Mouse (Mus musculus): ENCODE results near the gene Cdk8. TPM values are rescaled to one million over a fixed set of nuclear protein-coding genes. Genes with fewer than 3 reads are reported as not detected.

Gene Cdk8
- polyA plus RNA-seq, 1 experiment from 2014 or later, result 19.2 TPM

- peaks cover 10% of the 10 kb centered on the region; the same call in 1 of the 2 replicates for H3K4me1 ChIP-seq (replicated peaks)
- no peak overlapping the region for H3K9ac ChIP-seq
- WGBS, result 92% methylated on average over 2 of the region's 2 CpGs
- H3K4me3 ChIP-seq, result no peak overlapping the region
- no peak overlapping the region for H3K4me2 ChIP-seq
- H3K27me3 ChIP-seq, result no peaks in the 10 kb centered on the region
- H3K27ac ChIP-seq (replicated peaks), result no peak overlapping the region
- ATAC-seq (ENCODE audit: low FRiP score, low read depth), result no peak
- no peaks in the 10 kb centered on the region for H3K36me3 ChIP-seq
- no peaks in the 10 kb centered on the region for H3K9me3 ChIP-seq
These were observed 9.7 kb downstream of the Cdk8 start for GRCm38 (mm10) chr5:146240771-146241170.

- Histone ChIP-seq H3K9me3 (no peaks in the 10 kb centered on the region), H3K4me3 (no peak overlapping the region), H3K4me2 (no peak overlapping the region), H3K9ac (no peak overlapping the region), H3K27me3 (no peaks in the 10 kb centered on the region), H3K4me1 (replicated peaks) (peaks cover 8% of the 10 kb centered on the region; the same call in 1 of the 2 replicates), H3K27ac (replicated peaks) (no peak overlapping the region), H3K36me3 (no peaks in the 10 kb centered on the region)
- 97% methylated on average over 3 of the region's 3 CpGs for WGBS
- no peak for ATAC-seq (ENCODE audit: low FRiP score, low read depth)
These were observed 10.2 kb downstream of the Cdk8 start for GRCm38 (mm10) chr5:146241202-146241601.

DNA sequence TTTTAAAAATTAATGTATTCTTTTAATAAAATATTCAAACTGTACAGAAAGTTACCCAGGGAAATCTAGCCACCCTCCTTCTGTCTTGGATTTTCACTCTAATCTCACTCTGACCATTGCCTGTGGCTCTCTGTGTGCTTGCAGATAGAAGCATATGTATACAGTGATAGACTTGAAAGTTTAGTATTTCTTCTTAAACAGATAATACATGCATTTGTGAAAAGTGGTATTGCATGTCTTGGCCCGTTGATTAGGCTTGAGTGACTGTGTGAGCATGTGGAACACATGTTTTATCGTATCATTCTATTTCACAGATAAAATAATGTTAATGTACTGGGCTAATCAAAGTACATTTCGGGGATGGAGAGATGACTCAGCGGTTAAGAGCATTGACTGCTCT is 14.2 kb downstream of the Cdk8 start:
- no peaks in the 10 kb centered on the region for H3K27me3 ChIP-seq
- no peak overlapping the region for H3K27ac ChIP-seq (replicated peaks)
- no peak for ATAC-seq (ENCODE audit: low FRiP score, low read depth)
- H3K9me3 ChIP-seq, result no peaks in the 10 kb centered on the region
- no peaks in the 10 kb centered on the region for H3K36me3 ChIP-seq
- H3K9ac ChIP-seq, result no peak overlapping the region
- H3K4me1 ChIP-seq (replicated peaks), result no peaks in the 10 kb centered on the region
- no peak overlapping the region for H3K4me2 ChIP-seq
- WGBS, result 94% methylated on average over 4 of the region's 4 CpGs
- H3K4me3 ChIP-seq, result no peak overlapping the region

GRCm38 (mm10) chr5:146245646-146246370 is 14.8 kb downstream of the Cdk8 start:
- Histone ChIP-seq H3K27ac (replicated peaks) (no peak overlapping the region), H3K4me3 (no peak overlapping the region), H3K9me3 (no peaks in the 10 kb centered on the region), H3K4me2 (no peak overlapping the region), H3K9ac (no peak overlapping the region), H3K4me1 (replicated peaks) (no peaks in the 10 kb centered on the region), H3K36me3 (no peaks in the 10 kb centered on the region), H3K27me3 (no peaks in the 10 kb centered on the region)
- 92% methylated on average over 7 of the region's 7 CpGs for WGBS
- ATAC-seq (ENCODE audit: low FRiP score, low read depth), result no peak

GRCm38 (mm10) chr5:146246386-146246785 is 15.4 kb downstream of the Cdk8 start:
- 92% methylated on average over 1 of the region's 1 CpGs for WGBS
- Histone ChIP-seq H3K4me2 (no peak overlapping the region), H3K4me1 (replicated peaks) (no peaks in the 10 kb centered on the region), H3K27me3 (no peaks in the 10 kb centered on the region), H3K36me3 (no peaks in the 10 kb centered on the region), H3K9ac (no peak overlapping the region), H3K27ac (replicated peaks) (no peak overlapping the region), H3K4me3 (no peak overlapping the region), H3K9me3 (no peaks in the 10 kb centered on the region)
- no peak for ATAC-seq (ENCODE audit: low FRiP score, low read depth)

DNA sequence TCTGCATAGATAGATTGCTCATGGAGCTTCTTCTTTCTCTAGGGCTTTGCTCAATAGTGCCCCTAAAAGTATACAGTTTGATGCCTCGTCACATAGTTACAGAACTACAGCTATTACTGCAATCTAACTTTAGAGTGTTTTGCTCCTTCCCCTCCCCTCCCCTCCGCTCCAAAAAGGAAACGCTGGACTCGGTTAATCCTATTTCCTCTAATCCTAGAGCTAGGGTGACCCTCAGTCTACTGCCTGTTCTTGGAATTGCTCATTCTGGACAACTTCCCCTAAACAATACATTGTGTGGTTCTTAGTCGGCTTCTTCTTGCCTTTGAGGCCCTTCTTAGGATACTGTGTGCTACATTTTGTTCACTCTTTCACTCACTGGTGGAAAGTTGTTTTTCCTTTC is 16.7 kb downstream of the Cdk8 start:
- Histone ChIP-seq H3K27ac (replicated peaks) (no peak overlapping the region), H3K4me2 (no peak overlapping the region), H3K9me3 (no peaks in the 10 kb centered on the region), H3K4me3 (no peak overlapping the region), H3K9ac (no peak overlapping the region), H3K36me3 (no peaks in the 10 kb centered on the region), H3K4me1 (replicated peaks) (no peaks in the 10 kb centered on the region), H3K27me3 (no peaks in the 10 kb centered on the region)
- ATAC-seq (ENCODE audit: low FRiP score, low read depth), result no peak
- WGBS, result 74% methylated on average over 5 of the region's 5 CpGs

DNA sequence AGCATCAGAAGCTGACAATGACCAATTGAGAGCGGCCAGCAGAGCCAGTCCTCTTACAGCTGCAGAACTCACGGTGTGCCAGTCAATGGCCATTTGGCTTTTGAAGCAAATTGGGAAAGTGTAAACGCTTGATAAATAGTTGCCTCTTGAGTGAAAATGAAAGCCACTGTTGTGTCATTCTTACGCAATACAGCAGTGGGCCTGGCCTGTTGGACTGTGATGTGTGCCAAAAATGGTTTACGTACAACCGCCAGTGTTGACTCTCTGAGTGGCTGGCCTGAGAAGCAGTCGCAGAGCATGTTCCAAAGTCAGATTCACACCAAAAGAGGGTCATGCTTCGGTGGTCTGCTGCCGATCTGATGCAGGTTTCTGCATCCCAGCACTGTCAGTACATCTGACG is 17.7 kb downstream of the Cdk8 start:
- ATAC-seq (ENCODE audit: low FRiP score, low read depth), result no peak
- Histone ChIP-seq H3K4me3 (no peak overlapping the region), H3K9me3 (no peaks in the 10 kb centered on the region), H3K4me1 (replicated peaks) (no peaks in the 10 kb centered on the region), H3K27ac (replicated peaks) (no peak overlapping the region), H3K27me3 (no peaks in the 10 kb centered on the region), H3K36me3 (no peaks in the 10 kb centered on the region), H3K9ac (no peak overlapping the region), H3K4me2 (no peak overlapping the region)
- WGBS, result 85% methylated on average over 10 of the region's 10 CpGs

GRCm38 (mm10) chr5:146250369-146251075 is 19.5 kb downstream of the Cdk8 start:
- H3K9me3 ChIP-seq, result no peaks in the 10 kb centered on the region
- 94% methylated on average over 12 of the region's 12 CpGs for WGBS
- H3K36me3 ChIP-seq, result no peaks in the 10 kb centered on the region
- H3K4me2 ChIP-seq, result no peak overlapping the region
- no peaks in the 10 kb centered on the region for H3K4me1 ChIP-seq (replicated peaks)
- no peak overlapping the region for H3K27ac ChIP-seq (replicated peaks)
- no peaks in the 10 kb centered on the region for H3K27me3 ChIP-seq
- no peak overlapping the region for H3K4me3 ChIP-seq
- ATAC-seq (ENCODE audit: low FRiP score, low read depth), result no peak
- H3K9ac ChIP-seq, result no peak overlapping the region

DNA sequence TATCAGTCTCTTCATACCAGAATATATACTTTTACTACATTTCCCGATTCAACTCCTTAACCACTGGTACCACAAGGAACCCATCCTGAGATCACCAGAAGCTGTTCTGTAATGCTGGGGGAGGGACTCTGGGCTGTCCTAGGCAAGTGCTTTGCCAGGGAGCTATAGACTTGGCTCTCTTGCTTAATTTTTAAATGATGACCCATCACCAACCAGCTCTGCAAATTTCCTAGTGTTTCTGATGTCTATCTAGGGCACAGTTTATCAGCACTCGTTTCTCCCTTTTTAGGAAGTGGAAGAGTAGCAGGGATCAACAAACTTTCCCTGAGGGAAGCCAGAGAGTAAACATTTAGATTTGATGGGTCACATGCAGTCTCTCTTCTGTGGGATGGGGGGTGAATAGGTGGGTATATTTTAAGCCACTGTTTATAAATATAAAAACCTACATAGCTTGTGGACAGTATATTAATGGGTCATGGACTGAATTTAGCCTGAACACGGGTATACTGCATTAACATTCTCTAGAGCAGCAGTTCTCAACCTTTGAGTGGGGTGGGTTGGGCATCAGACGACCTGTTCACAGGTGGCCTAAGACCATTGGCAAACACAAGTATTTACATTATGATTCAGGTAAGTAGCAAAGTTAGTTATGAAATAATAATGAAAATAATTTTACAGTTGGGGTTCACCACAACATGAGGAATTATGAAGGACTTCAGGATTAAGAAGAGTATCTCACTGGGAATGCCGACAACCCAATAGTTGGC is 20.8 kb downstream of the Cdk8 start:
- 86% methylated on average over 5 of the region's 5 CpGs for WGBS
- Histone ChIP-seq H3K27me3 (no peaks in the 10 kb centered on the region), H3K4me1 (replicated peaks) (no peaks in the 10 kb centered on the region), H3K4me2 (no peak overlapping the region), H3K27ac (replicated peaks) (no peak overlapping the region), H3K9ac (no peak overlapping the region), H3K4me3 (no peak overlapping the region), H3K9me3 (no peaks in the 10 kb centered on the region), H3K36me3 (no peaks in the 10 kb centered on the region)
- no peak for ATAC-seq (ENCODE audit: low FRiP score, low read depth)

DNA sequence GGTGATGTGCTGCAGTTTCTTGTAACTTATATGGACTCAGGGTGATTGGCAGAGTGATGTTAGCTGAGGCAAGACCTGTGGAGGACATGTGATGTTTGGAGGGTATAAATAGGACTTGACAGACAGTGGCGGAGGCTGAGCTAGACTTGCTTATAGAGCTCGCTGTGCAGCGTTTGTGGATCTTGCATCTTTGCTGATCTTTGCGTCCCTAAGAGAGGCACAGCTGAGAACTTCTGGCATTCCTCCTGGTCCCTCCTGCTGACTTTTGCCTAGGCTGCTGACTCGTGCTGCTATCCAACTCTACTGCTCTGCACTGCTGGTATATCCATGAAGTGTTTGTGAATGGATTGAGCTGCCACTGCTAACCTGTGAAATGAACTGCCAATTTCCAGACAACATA is 22.6 kb downstream of the Cdk8 start:
- H3K27me3 ChIP-seq, result no peaks in the 10 kb centered on the region
- H3K9me3 ChIP-seq, result no peaks in the 10 kb centered on the region
- no peaks in the 10 kb centered on the region for H3K4me1 ChIP-seq (replicated peaks)
- no peaks in the 10 kb centered on the region for H3K36me3 ChIP-seq
- WGBS, result 76% methylated on average over 5 of the region's 5 CpGs
- ATAC-seq (ENCODE audit: low FRiP score, low read depth), result no peak
- H3K4me2 ChIP-seq, result no peak overlapping the region
- no peak overlapping the region for H3K4me3 ChIP-seq
- no peak overlapping the region for H3K9ac ChIP-seq
- no peak overlapping the region for H3K27ac ChIP-seq (replicated peaks)

DNA sequence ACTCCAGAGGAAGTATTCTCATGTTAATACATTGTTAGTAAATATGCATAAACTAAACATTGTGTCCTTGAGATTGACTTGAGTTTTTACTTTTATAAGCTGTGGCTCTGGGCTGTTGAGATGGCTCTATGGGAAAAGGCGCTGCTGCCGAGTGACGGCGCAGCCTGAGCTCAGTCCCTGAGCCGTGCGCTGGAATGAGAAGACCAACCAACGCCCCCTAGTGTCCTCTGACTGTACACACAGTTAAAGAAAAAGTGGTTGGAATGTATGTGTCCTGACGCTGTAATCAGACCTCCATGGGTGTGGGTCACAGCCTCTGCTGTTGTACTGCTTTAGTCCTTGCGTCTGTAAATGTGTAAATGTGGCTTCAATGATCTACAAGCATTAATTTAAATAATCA is 29.0 kb downstream of the Cdk8 start:
- no peaks in the 10 kb centered on the region for H3K9me3 ChIP-seq
- H3K27ac ChIP-seq (replicated peaks), result no peak overlapping the region
- 57% methylated on average over 9 of the region's 9 CpGs for WGBS

DNA sequence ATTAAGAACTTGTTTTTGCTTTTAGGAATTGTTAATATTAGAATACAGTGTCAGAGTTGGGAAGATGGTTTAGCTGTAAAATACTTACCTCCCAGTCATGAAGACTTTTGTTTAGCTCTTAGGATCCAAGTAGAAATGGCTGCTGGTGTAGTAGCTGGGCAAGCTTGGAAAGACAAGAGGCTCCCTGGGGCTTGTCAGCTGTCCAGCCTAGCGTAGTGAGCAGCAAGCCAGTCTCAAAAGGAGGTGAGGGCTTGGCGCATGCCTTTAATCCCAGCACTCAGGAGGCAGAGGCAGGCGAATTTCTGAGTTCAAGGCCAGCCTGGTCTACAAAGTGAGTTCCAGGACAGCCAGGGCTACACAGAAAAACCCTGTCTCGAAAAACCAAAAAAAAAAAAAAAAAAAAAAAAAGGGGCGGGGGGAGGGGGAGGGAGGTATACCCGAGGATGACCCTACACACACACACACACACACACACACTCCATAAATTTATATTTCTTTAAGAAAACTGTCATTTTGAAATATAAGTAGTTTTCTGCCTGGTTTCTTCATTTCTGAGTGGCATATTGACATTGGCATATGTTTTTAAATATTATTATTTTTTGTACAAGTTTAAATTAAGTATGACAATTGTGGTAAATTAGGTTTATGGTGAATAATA is 35.0 kb downstream of the Cdk8 start:
- Histone ChIP-seq H3K4me2 (no peak overlapping the region), H3K27ac (replicated peaks) (no peak overlapping the region), H3K36me3 (0 out of 2 replicates have a peak, but pooled peaks cover 5% of the 10 kb centered on the region), H3K27me3 (no peaks in the 10 kb centered on the region), H3K9ac (no peak overlapping the region), H3K9me3 (no peaks in the 10 kb centered on the region), H3K4me1 (replicated peaks) (no peaks in the 10 kb centered on the region), H3K4me3 (no peak overlapping the region)
- ATAC-seq (ENCODE audit: low FRiP score, low read depth), result no peak
- 72% methylated on average over 5 of the region's 6 CpGs for WGBS

More for the DNA sequence above, 29.0 kb downstream of the Cdk8 start:
- Histone ChIP-seq H3K4me3 (no peak overlapping the region), H3K9ac (no peak overlapping the region), H3K36me3 (0 out of 2 replicates have a peak, but pooled peaks cover 3% of the 10 kb centered on the region), H3K27me3 (no peaks in the 10 kb centered on the region), H3K4me1 (replicated peaks) (no peaks in the 10 kb centered on the region), H3K4me2 (no peak overlapping the region)
- ATAC-seq (ENCODE audit: low FRiP score, low read depth), result no peak

All from hindbrain, embryonic 15.5 days (tissue).